Mouse (Mus musculus): ENCODE results near the gene Fbxo11. TPM values are rescaled to one million over a fixed set of nuclear protein-coding genes. Genes with fewer than 3 reads are reported as not detected.

The Fbxo11 gene
- total and polyA plus RNA-seq, 2 experiments from 2014 or later: 27.7 to 48.5 TPM

DNA sequence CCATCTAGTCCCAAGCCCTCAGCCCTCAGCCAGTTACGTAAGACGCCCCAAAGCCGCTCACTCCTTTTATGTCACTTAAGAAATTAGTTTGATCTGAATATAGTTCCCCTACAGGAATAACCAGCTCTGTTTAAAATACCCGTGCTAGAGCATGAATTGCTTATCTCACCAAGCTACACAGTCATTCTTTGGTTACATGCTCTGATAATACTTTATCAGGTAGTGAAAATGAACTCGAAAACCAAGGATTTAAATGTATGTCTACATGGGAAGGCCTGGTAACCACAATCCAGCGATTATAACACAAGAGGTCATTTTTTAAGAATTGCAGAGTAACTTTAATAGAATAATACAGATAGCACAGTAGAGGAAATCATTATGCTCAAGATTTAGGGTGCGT lies 7.0 kb upstream of the Fbxo11 start:
- Histone ChIP-seq H3K9me3 (ENCODE audit: low read length) (0 out of 2 replicates have a peak, but pooled peaks cover 3% of the 10 kb centered on the region), H3K27me3 (ENCODE audit: insufficient read depth, low read length) (no peaks in the 10 kb centered on the region), H3K36me3 (ENCODE audit: insufficient read depth, low read length) (no peaks in the 10 kb centered on the region), H3K9ac (replicated peaks; ENCODE audit: low read length, poor library complexity, severe bottlenecking) (no peak overlapping the region), H3K4me3 (ENCODE audit: low read depth, low read length) (no peak overlapping the region), H3K27ac (ENCODE audit: low read depth, low read length) (no peak overlapping the region), H3K4me1 (ENCODE audit: insufficient read depth, low read length) (no peaks in the 10 kb centered on the region), H3K4me2 (ENCODE audit: low read depth, low read length, poor library complexity, severe bottlenecking) (no peak overlapping the region)
- WGBS: 78% methylated on average over 7 of the region's 7 CpGs
- ATAC-seq (ENCODE audit: low FRiP score): no peak
- DNase-seq (ENCODE audit: low spot score): no peak
- no peak for TF ChIP-seq CTCF (IDR thresholded peaks at IDR 0.05)

- Histone ChIP-seq H3K9ac (replicated peaks; ENCODE audit: low read length, poor library complexity, severe bottlenecking) (no peak overlapping the region), H3K9me3 (ENCODE audit: low read length) (no peaks in the 10 kb centered on the region), H3K27ac (ENCODE audit: low read depth, low read length) (no peak overlapping the region), H3K36me3 (ENCODE audit: insufficient read depth, low read length) (no peaks in the 10 kb centered on the region), H3K4me1 (ENCODE audit: insufficient read depth, low read length) (no peaks in the 10 kb centered on the region), H3K4me2 (ENCODE audit: low read depth, low read length, poor library complexity, severe bottlenecking) (no peak overlapping the region), H3K4me3 (ENCODE audit: low read depth, low read length) (no peak overlapping the region), H3K27me3 (ENCODE audit: insufficient read depth, low read length) (no peaks in the 10 kb centered on the region)
- no peak for ATAC-seq (ENCODE audit: low FRiP score)
- no peak for DNase-seq (ENCODE audit: low spot score)
- 95% methylated on average over 7 of the region's 7 CpGs for WGBS
- TF ChIP-seq CTCF (IDR thresholded peaks at IDR 0.05): no peak
Observed at GRCm38 (mm10) chr17:88068024-88068719, 3.1 kb upstream of the Fbxo11 start.

GRCm38 (mm10) chr17:88067202-88067901 lies 2.3 kb upstream of the Fbxo11 start:
- H3K36me3 ChIP-seq (ENCODE audit: insufficient read depth, low read length): no peaks in the 10 kb centered on the region
- peak overlapping the region; percentile 60 for H3K4me2 ChIP-seq (ENCODE audit: low read depth, low read length, poor library complexity, severe bottlenecking)
- H3K27ac ChIP-seq (ENCODE audit: low read depth, low read length): no peak overlapping the region
- ATAC-seq (ENCODE audit: low FRiP score) (no peak), DNase-seq (ENCODE audit: low spot score) (no peak)
- TF ChIP-seq CTCF (IDR thresholded peaks at IDR 0.05): no peak; the same call in 1 of the 2 replicates
- WGBS: 71% methylated on average over 4 of the region's 4 CpGs
- H3K4me3 ChIP-seq (ENCODE audit: low read depth, low read length): peak overlapping the region; percentile 100; the same call in 1 of the 2 replicates
- H3K9me3 ChIP-seq (ENCODE audit: low read length): no peaks in the 10 kb centered on the region
- H3K9ac ChIP-seq (replicated peaks; ENCODE audit: low read length, poor library complexity, severe bottlenecking): no peak overlapping the region
- H3K27me3 ChIP-seq (ENCODE audit: insufficient read depth, low read length): no peaks in the 10 kb centered on the region
- H3K4me1 ChIP-seq (ENCODE audit: insufficient read depth, low read length): no peaks in the 10 kb centered on the region

GRCm38 (mm10) chr17:88066799-88067198 lies 1.7 kb upstream of the Fbxo11 start:
- Histone ChIP-seq H3K4me1 (ENCODE audit: insufficient read depth, low read length) (no peaks in the 10 kb centered on the region; the same call in 1 of the 2 replicates), H3K27me3 (ENCODE audit: insufficient read depth, low read length) (no peaks in the 10 kb centered on the region), H3K36me3 (ENCODE audit: insufficient read depth, low read length) (no peaks in the 10 kb centered on the region), H3K9me3 (ENCODE audit: low read length) (no peaks in the 10 kb centered on the region), H3K27ac (ENCODE audit: low read depth, low read length) (peak overlapping the region; percentile 100), H3K4me3 (ENCODE audit: low read depth, low read length) (peak overlapping the region; percentile 100), H3K4me2 (ENCODE audit: low read depth, low read length, poor library complexity, severe bottlenecking) (peak overlapping the region; percentile 60), H3K9ac (replicated peaks; ENCODE audit: low read length, poor library complexity, severe bottlenecking) (0 out of 2 replicates have a peak overlapping the region, but pooled peaks have one; percentile 14)
- ATAC-seq (ENCODE audit: low FRiP score) (no peak), DNase-seq (ENCODE audit: low spot score) (no peak)
- 7% methylated on average over 9 of the region's 9 CpGs for WGBS
- TF ChIP-seq CTCF (IDR thresholded peaks at IDR 0.05): no peak

- peak; percentile 97 for DNase-seq (ENCODE audit: low spot score)
- Histone ChIP-seq H3K27ac (ENCODE audit: low read depth, low read length) (peak overlapping the region; percentile 100), H3K4me1 (ENCODE audit: insufficient read depth, low read length) (no peaks in the 10 kb centered on the region; the same call in 1 of the 2 replicates), H3K4me2 (ENCODE audit: low read depth, low read length, poor library complexity, severe bottlenecking) (peak overlapping the region; percentile 60), H3K4me3 (ENCODE audit: low read depth, low read length) (peak overlapping the region; percentile 100), H3K9me3 (ENCODE audit: low read length) (no peaks in the 10 kb centered on the region), H3K27me3 (ENCODE audit: insufficient read depth, low read length) (no peaks in the 10 kb centered on the region), H3K9ac (replicated peaks; ENCODE audit: low read length, poor library complexity, severe bottlenecking) (peak overlapping the region; percentile 98), H3K36me3 (ENCODE audit: insufficient read depth, low read length) (no peaks in the 10 kb centered on the region)
- peak; percentile 96 for ATAC-seq (ENCODE audit: low FRiP score)
- 2% methylated on average over 30 of the region's 57 CpGs for WGBS
- peak; percentile 77 for TF ChIP-seq CTCF (IDR thresholded peaks at IDR 0.05)
Observed at GRCm38 (mm10) chr17:88065801-88066646, 933 bp upstream of the Fbxo11 start.
